Mouse (Mus musculus) G1E (cell line): ENCODE results near the gene St5. TPM values are rescaled to one million over a fixed set of nuclear protein-coding genes. Genes with fewer than 3 reads are reported as not detected.

ENCODE experiments used
- ATAC-seq: 2 replicates; pipeline ENCODE4 v1.8.0; 2016; ENCODE audit warnings: mild to moderate bottlenecking; ENCODE audit not compliant: insufficient number of reproducible peaks, poor library complexity, low FRiP score, severe bottlenecking; ENCODE audit errors: extremely low read depth
- DNase-seq: peaks from one replicate; pipeline ENCODE4 v3.0.0; 2012; ENCODE audit warnings: low spot score
- H3K27me3 ChIP-seq: 2 replicates; pipeline ENCODE4 v1.6.1; 2012; ENCODE audit warnings: mild to moderate bottlenecking, low read length, inconsistent platforms; ENCODE audit not compliant: insufficient read depth
- H3K36me3 ChIP-seq: replicated peaks from 2 replicates; pipeline ENCODE3; 2012; ENCODE audit warnings: mild to moderate bottlenecking, inconsistent platforms
- H3K4me1 ChIP-seq: 2 replicates; pipeline ENCODE4 v1.6.1; 2012; ENCODE audit warnings: low read depth, low read length, inconsistent platforms, mixed read lengths; ENCODE audit not compliant: insufficient read depth
- H3K4me3 ChIP-seq: 2 replicates; pipeline ENCODE4 v1.5.1; 2012; ENCODE audit warnings: low read depth, mild to moderate bottlenecking, inconsistent platforms, low read length, moderate library complexity, mixed read lengths
- H3K9me3 ChIP-seq: replicated peaks from 2 replicates; pipeline ENCODE4 v1.6.1; 2012; ENCODE audit warnings: inconsistent platforms
- CTCF ChIP-seq: IDR thresholded peaks from 2 replicates; pipeline ENCODE4 v1.5.1; 2012; ENCODE audit warnings: low read depth, low read length, inconsistent platforms, mixed read lengths
- GATA1 ChIP-seq: IDR thresholded peaks from 2 replicates; pipeline ENCODE4 v1.6.1; 2012; ENCODE audit warnings: borderline replicate concordance, low read length, inconsistent platforms, mixed read lengths
- GATA2 ChIP-seq: IDR thresholded peaks from 2 replicates; pipeline ENCODE4 v1.6.1; 2012; ENCODE audit warnings: low read depth, low read length, inconsistent platforms, borderline replicate concordance
- POLR2AphosphoS5 ChIP-seq: IDR thresholded peaks from 2 replicates; pipeline ENCODE4 v1.6.1; 2012; ENCODE audit warnings: low read depth, low read length, inconsistent platforms; ENCODE audit not compliant: insufficient replicate concordance
- TAL1 ChIP-seq: conservative IDR thresholded peaks from 2 replicates; pipeline ENCODE4 v1.6.1; 2012; ENCODE audit warnings: low read depth, low read length, inconsistent platforms, mixed read lengths
- polyA plus RNA-seq: library from polyadenylated mRNA; stranded (reverse); fragments of >175 nt; gene quantifications from 2 replicates; pipeline ENCODE4 v1.2.3, GENCODE M21; 2012
- total RNA-seq, 2 experiments: library from RNA; stranded (forward) in 1 of 2; stranded (reverse) in 1 of 2; fragments of 200-1000 nt in 1 of 2; fragments of >200 nt in 1 of 2; fragmentation: Nextera tagmentation in 1 of 2; gene quantifications; 2 replicates each; pipeline ENCODE4 v1.2.3; 2014 to 2017

Gene St5
- total and polyA plus RNA-seq, 3 experiments, result 0.07 to 39.5 (median 0.49) TPM

DNA sequence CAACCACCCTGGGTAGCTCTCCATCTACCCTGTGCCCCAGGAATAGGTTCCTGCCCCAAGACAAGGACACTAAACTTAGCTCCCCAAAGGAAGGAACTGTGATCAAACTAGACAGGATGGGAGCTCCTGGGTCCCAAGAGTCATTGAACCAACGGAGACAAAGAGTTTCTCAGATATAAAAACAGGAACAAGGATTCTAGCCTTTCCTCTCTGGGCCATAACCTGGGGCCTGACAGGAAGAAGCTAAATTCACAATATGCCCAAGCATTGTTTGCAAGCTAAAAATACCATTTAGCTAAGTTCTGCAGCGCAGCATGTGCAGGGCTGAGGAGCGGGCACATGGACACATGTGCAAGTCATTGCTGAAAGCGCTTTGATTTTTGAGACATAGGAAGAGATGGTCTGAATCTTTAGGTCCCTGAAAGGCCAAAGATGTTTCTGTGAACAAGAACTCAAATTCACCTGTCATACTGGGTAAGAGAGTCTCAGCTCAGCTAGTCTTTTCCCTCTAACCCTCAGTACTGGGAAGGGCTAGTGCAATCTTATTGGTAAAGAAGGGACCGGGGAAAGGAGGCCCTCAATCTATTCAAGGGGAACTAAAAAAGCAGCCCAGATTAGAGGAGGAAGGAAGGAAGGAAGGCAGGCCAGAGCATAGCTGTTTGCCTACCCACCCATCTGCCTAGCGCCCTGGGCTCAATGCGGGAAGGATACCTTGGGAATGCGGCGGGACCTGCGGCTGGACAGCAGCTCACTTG is 161.6 kb downstream of the St5 start:
- H3K4me1 ChIP-seq, result no peaks in the 10 kb centered on the region
- H3K4me3 ChIP-seq, result no peak overlapping the region; the same call in 1 of the 2 replicates
- DNase-seq (no peak), ATAC-seq (no peak)
- peaks cover 33% of the 10 kb centered on the region for H3K27me3 ChIP-seq
- H3K9me3 ChIP-seq, result no peaks in the 10 kb centered on the region
- no peak for TF ChIP-seq GATA2
- no peak for TF ChIP-seq CTCF
- TF ChIP-seq GATA1, result no peak
- TF ChIP-seq POLR2AphosphoS5, result no peak
- no peak for TF ChIP-seq TAL1
- no peaks in the 10 kb centered on the region for H3K36me3 ChIP-seq

GRCm38 (mm10) chr7:109540902-109541301 is 162.5 kb downstream of the St5 start:
- Histone ChIP-seq H3K27me3 (peaks cover 36% of the 10 kb centered on the region), H3K36me3 (no peaks in the 10 kb centered on the region)

DNA sequence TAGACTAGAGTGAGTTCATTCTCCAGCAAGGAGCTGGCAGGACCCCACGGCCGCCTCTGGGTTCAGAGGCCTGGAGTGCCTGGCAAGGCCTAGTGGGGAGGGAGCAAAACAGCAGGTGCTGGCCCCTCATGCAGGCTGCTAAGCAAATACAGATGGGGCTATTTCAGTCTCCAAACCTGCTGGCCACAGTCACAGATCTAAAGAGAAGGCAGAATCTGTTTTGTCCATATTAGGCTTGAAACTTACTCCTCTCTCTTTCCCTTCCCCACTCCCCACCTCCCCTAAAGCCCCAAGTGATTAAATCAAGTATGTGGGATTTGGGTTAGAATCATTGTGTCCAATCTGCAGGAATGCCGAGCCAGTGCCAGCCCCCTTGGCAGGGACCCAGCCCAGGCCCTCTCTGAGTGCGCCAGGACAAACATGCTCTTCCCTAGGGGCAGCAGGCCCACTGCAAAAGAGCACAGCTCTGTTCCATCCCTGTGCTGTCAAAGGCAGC is 166.9 kb downstream of the St5 start:
- Histone ChIP-seq H3K4me3 (no peak overlapping the region), H3K9me3 (no peaks in the 10 kb centered on the region), H3K27me3 (peaks cover 66% of the 10 kb centered on the region), H3K4me1 (peaks cover 10% of the 10 kb centered on the region; the same call in 1 of the 2 replicates), H3K36me3 (no peaks in the 10 kb centered on the region)
- TF ChIP-seq TAL1, result no peak
- no peak for TF ChIP-seq GATA1
- TF ChIP-seq POLR2AphosphoS5, result no peak
- no peak for TF ChIP-seq CTCF
- no peak for TF ChIP-seq GATA2
- DNase-seq, result no peak
- no peak for ATAC-seq

More at GRCm38 (mm10) chr7:109540902-109541301, 162.5 kb downstream of the St5 start:
- Histone ChIP-seq H3K4me1 (no peaks in the 10 kb centered on the region), H3K4me3 (no peak overlapping the region), H3K9me3 (no peaks in the 10 kb centered on the region)
- no peak for TF ChIP-seq POLR2AphosphoS5
- no peak for TF ChIP-seq GATA1
- no peak for TF ChIP-seq GATA2
- TF ChIP-seq TAL1, result no peak
- TF ChIP-seq CTCF, result no peak
- ATAC-seq (no peak), DNase-seq (no peak)

DNA sequence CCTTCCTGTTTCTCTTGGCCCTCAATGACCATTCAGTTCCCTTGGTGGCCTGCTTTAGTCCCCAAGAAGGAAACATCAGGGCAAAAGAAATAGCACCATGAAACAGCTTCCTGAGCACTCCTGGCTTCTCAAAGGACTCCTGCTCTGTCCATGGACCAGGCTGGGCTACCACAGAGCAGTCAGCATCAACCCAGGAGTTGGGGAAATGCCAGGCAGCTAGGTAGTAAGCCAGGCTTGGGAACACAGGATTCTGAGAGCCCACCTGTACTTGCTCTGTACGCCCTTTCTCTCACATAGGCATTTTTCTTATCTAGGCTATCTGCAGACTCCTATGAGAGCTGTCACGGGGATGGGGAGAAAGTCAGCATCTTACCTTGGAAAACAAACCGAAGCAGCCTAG is 168.5 kb downstream of the St5 start:
- Histone ChIP-seq H3K4me1 (peaks cover 12% of the 10 kb centered on the region; the same call in 1 of the 2 replicates), H3K27me3 (peaks cover 66% of the 10 kb centered on the region), H3K4me3 (no peak overlapping the region), H3K9me3 (no peaks in the 10 kb centered on the region), H3K36me3 (no peaks in the 10 kb centered on the region)
- TF ChIP-seq POLR2AphosphoS5 (no peak), GATA2 (no peak), TAL1 (no peak), CTCF (no peak), GATA1 (no peak)
- no peak for DNase-seq
- ATAC-seq, result no peak

GRCm38 (mm10) chr7:109533888-109534287 is 169.5 kb downstream of the St5 start:
- Histone ChIP-seq H3K4me3 (no peak overlapping the region), H3K36me3 (no peaks in the 10 kb centered on the region), H3K4me1 (peaks cover 12% of the 10 kb centered on the region; the same call in 1 of the 2 replicates), H3K9me3 (no peaks in the 10 kb centered on the region), H3K27me3 (peaks cover 58% of the 10 kb centered on the region)
- ATAC-seq (no peak), DNase-seq (no peak)
- no peak for TF ChIP-seq CTCF
- TF ChIP-seq POLR2AphosphoS5, result no peak
- TF ChIP-seq TAL1, result no peak
- no peak for TF ChIP-seq GATA2
- TF ChIP-seq GATA1, result no peak

GRCm38 (mm10) chr7:109533129-109533528 is 170.3 kb downstream of the St5 start:
- DNase-seq (no peak), ATAC-seq (no peak)
- TF ChIP-seq GATA2, result no peak
- TF ChIP-seq CTCF, result no peak
- no peak for TF ChIP-seq GATA1
- TF ChIP-seq POLR2AphosphoS5, result no peak
- no peak for TF ChIP-seq TAL1
- Histone ChIP-seq H3K27me3 (peaks cover 56% of the 10 kb centered on the region), H3K9me3 (no peaks in the 10 kb centered on the region), H3K4me1 (peaks cover 12% of the 10 kb centered on the region; the same call in 1 of the 2 replicates), H3K36me3 (no peaks in the 10 kb centered on the region), H3K4me3 (no peak overlapping the region)
